Comparison of ENCODE assay signal across 36 mouse cellular contexts in genomic region chr5:143148661-143149060, GRCm38 (mm10). TPM values are rescaled to one million over a fixed set of nuclear protein-coding genes. Genes with fewer than 3 reads are reported as not detected.
"Had no signal": no experiment of that assay in that cellular context is flagged by ENCODE, and none has a peak within 500 bp of the region (broad histone marks: within the 10 kb centered on the region; RNA-seq: fewer than 3 reads in every experiment).

No protein-coding gene starts in this region.

- H3K4me3 ChIP-seq: gastrocnemius, adult 2 months; heart, adult 2 months; heart, embryonic 13.5 days; heart, embryonic 15.5 days; hindbrain, embryonic 10.5 days; hindbrain, embryonic 12.5 days; intestine, embryonic 15.5 days; kidney, embryonic 15.5 days; layer of hippocampus, adult 2 months; left cerebral cortex, adult 2 months; limb, embryonic 10.5 days; limb, embryonic 12.5 days; liver, embryonic 13.5 days; liver, embryonic 15.5 days had no signal

- H3K4me1 ChIP-seq: heart, embryonic 13.5 days; heart, embryonic 15.5 days; hindbrain, embryonic 10.5 days; hindbrain, embryonic 12.5 days; intestine, embryonic 15.5 days; kidney, embryonic 15.5 days; limb, embryonic 10.5 days; limb, embryonic 12.5 days; liver, embryonic 13.5 days; liver, embryonic 15.5 days had no signal

- H3K27ac ChIP-seq: gastrocnemius, adult 2 months; heart, adult 2 months; heart, embryonic 13.5 days; heart, embryonic 15.5 days; hindbrain, embryonic 10.5 days; hindbrain, embryonic 12.5 days; hindbrain, embryonic 14.5 days; intestine, embryonic 15.5 days; kidney, embryonic 15.5 days; kidney, postnatal 0 days; layer of hippocampus, adult 2 months; left cerebral cortex, adult 2 months; limb, embryonic 10.5 days; limb, embryonic 12.5 days; liver, embryonic 13.5 days; liver, embryonic 15.5 days had no signal

- H3K27me3 ChIP-seq: heart, embryonic 15.5 days; hindbrain, embryonic 12.5 days; intestine, embryonic 15.5 days; kidney, embryonic 15.5 days; limb, embryonic 12.5 days; liver, embryonic 15.5 days had no signal

- DNase-seq: gastrocnemius, adult 2 months; gastrocnemius, postnatal 10 days; gastrocnemius, postnatal 36 days; heart, adult 11 months; heart, adult 2 months; heart, postnatal 4 days; kidney, adult 18-20 months; kidney, adult 9 months; kidney, postnatal 14 days; liver; liver, embryonic 13.5 days had no signal

- H3K36me3 ChIP-seq: heart, embryonic 13.5 days; heart, embryonic 15.5 days; hindbrain, embryonic 10.5 days; hindbrain, embryonic 12.5 days; intestine, embryonic 15.5 days; kidney, embryonic 15.5 days; limb, embryonic 10.5 days; limb, embryonic 12.5 days; liver, embryonic 13.5 days; liver, embryonic 15.5 days had no signal

RNA-seq across cellular contexts. Expression of gene Olfr718-ps1, which starts 1.3 kb away (rescaled TPM):
- total RNA-seq: gastrocnemius, adult 2 months; gastrocnemius, postnatal 10 days; gastrocnemius, postnatal 36 days; heart, adult 2 months; heart, postnatal 25 days; heart, postnatal 4 days had no signal
- polyA plus RNA-seq: gonadal fat pad, adult 2 months; heart, adult 2 months; heart, embryonic 13.5 days; heart, embryonic 15.5 days; heart, postnatal 0 days; hindbrain, embryonic 16.5 days; kidney, postnatal 0 days; limb, embryonic 12.5 days; limb, embryonic 14.5 days; liver, embryonic 11.5 days; liver, embryonic 13.5 days; liver, embryonic 15.5 days had no signal

RNA-seq across cellular contexts. Expression of gene Spdye4b, which starts 32.2 kb away (rescaled TPM):
- total RNA-seq: gastrocnemius, adult 2 months; gastrocnemius, postnatal 10 days; gastrocnemius, postnatal 36 days; heart, adult 2 months; heart, postnatal 25 days; heart, postnatal 4 days; layer of hippocampus, adult 2 months; layer of hippocampus, postnatal 10 days; layer of hippocampus, postnatal 25 days; left cerebral cortex, adult 2 months; left cerebral cortex, postnatal 14 days; left cerebral cortex, postnatal 36 days had no signal
- polyA plus RNA-seq: gonadal fat pad, adult 2 months; heart, adult 2 months; heart, embryonic 11.5 days; heart, embryonic 13.5 days; heart, embryonic 15.5 days; heart, postnatal 0 days; hindbrain, embryonic 12.5 days; hindbrain, embryonic 14.5 days; hindbrain, embryonic 16.5 days; inflammation-experienced regulatory T-cells, adult 6 months; intestine, embryonic 15.5 days; kidney, embryonic 15.5 days; kidney, postnatal 0 days; limb, embryonic 10.5 days; limb, embryonic 12.5 days; limb, embryonic 14.5 days; liver, embryonic 11.5 days; liver, embryonic 13.5 days; liver, embryonic 15.5 days had no signal
